Mouse (Mus musculus): ENCODE results near the gene Itpr2.

- TF ChIP-seq CTCF (IDR thresholded peaks at IDR 0.05; ENCODE audit: insufficient read depth, low read length) (no peak), POLR2A (IDR thresholded peaks at IDR 0.05; ENCODE audit: borderline replicate concordance, extremely low read depth, low read depth, low read length) (no peak)
Measured at GRCm38 (mm10) chr6:146135291-146135690, 366.7 kb downstream of the Itpr2 start.
